27 mouse cellular contexts compared by ENCODE assay signal in genomic region chr17:25709994-25710393, GRCm38 (mm10). TPM values are rescaled to one million over a fixed set of nuclear protein-coding genes. Genes with fewer than 3 reads are reported as not detected.
DNase-seq lines count a peak whose midpoint lies in the region; ATAC-seq and TF ChIP-seq lines count a peak whose summit lies in the region.
"Had no signal": no experiment of that assay in that cellular context is flagged by ENCODE, and none has a peak within 500 bp of the region (broad histone marks: within the 10 kb centered on the region; RNA-seq: fewer than 3 reads in every experiment).

No protein-coding gene starts in this region.

- 93% methylated on average over 2 of the region's 2 CpGs for WGBS in midbrain, embryonic 11.5 days
- whole genome bisulfite sequencing in midbrain, postnatal 0 days: 97% methylated on average over 2 of the region's 2 CpGs

- no peak for TF ChIP-seq CTCF in midbrain, postnatal 0 days (IDR thresholded peaks at IDR 0.05)

- H3K27ac ChIP-seq in midbrain, embryonic 11.5 days (ENCODE audit: low read depth, low read length): no peak overlapping the region
- no peak overlapping the region for H3K27ac ChIP-seq in midbrain, postnatal 0 days (ENCODE audit: low read depth, low read length)
- H3K27ac ChIP-seq: embryonic facial prominence, embryonic 13.5 days; embryonic facial prominence, embryonic 15.5 days; forebrain, embryonic 10.5 days; forebrain, embryonic 13.5 days; forebrain, embryonic 15.5 days had no signal

- no peaks in the 10 kb centered on the region for H3K27me3 ChIP-seq in midbrain, embryonic 11.5 days (ENCODE audit: control insufficient read depth, insufficient read depth, low read length)
- no peaks in the 10 kb centered on the region for H3K27me3 ChIP-seq in midbrain, postnatal 0 days (ENCODE audit: insufficient read depth, low read length)

- no peaks in the 10 kb centered on the region for H3K36me3 ChIP-seq in midbrain, embryonic 11.5 days (ENCODE audit: control insufficient read depth, insufficient read depth, low read length)
- H3K36me3 ChIP-seq in midbrain, postnatal 0 days (ENCODE audit: insufficient read depth, low read length): no peaks in the 10 kb centered on the region
- H3K36me3 ChIP-seq: embryonic facial prominence, embryonic 13.5 days; embryonic facial prominence, embryonic 15.5 days; forebrain, embryonic 10.5 days; forebrain, embryonic 15.5 days had no signal

- no peak overlapping the region for H3K9ac ChIP-seq in midbrain, embryonic 11.5 days (ENCODE audit: low read length)
- H3K9ac ChIP-seq in midbrain, postnatal 0 days (replicated peaks; ENCODE audit: low read length, poor library complexity, severe bottlenecking): no peak overlapping the region
- H3K9ac ChIP-seq: embryonic facial prominence, embryonic 13.5 days; embryonic facial prominence, embryonic 15.5 days; forebrain, embryonic 13.5 days; forebrain, embryonic 15.5 days had no signal

- no peak overlapping the region for H3K4me2 ChIP-seq in midbrain, embryonic 11.5 days
- H3K4me2 ChIP-seq in midbrain, postnatal 0 days (ENCODE audit: low read depth, low read length, poor library complexity, severe bottlenecking): no peak overlapping the region
- H3K4me2 ChIP-seq: embryonic facial prominence, embryonic 13.5 days; embryonic facial prominence, embryonic 15.5 days; forebrain, embryonic 13.5 days; forebrain, embryonic 15.5 days had no signal

- H3K4me3 ChIP-seq in midbrain, embryonic 11.5 days (ENCODE audit: low read depth, low read length): no peak overlapping the region
- no peak overlapping the region for H3K4me3 ChIP-seq in midbrain, postnatal 0 days (ENCODE audit: low read depth, low read length)
- H3K4me3 ChIP-seq: embryonic facial prominence, embryonic 13.5 days; embryonic facial prominence, embryonic 15.5 days; forebrain, embryonic 10.5 days; forebrain, embryonic 13.5 days; forebrain, embryonic 15.5 days had no signal

- H3K4me1 ChIP-seq in midbrain, embryonic 11.5 days (ENCODE audit: control insufficient read depth, insufficient read depth, low read length): no peaks in the 10 kb centered on the region
- no peaks in the 10 kb centered on the region for H3K4me1 ChIP-seq in midbrain, postnatal 0 days (ENCODE audit: insufficient read depth, low read length)
- H3K4me1 ChIP-seq: embryonic facial prominence, embryonic 13.5 days; embryonic facial prominence, embryonic 15.5 days; forebrain, embryonic 10.5 days; forebrain, embryonic 13.5 days; forebrain, embryonic 15.5 days had no signal

- H3K9me3 ChIP-seq in midbrain, embryonic 11.5 days (ENCODE audit: control insufficient read depth, low read length): no peaks in the 10 kb centered on the region
- no peaks in the 10 kb centered on the region for H3K9me3 ChIP-seq in midbrain, postnatal 0 days (ENCODE audit: low read length)
- H3K9me3 ChIP-seq: embryonic facial prominence, embryonic 13.5 days; embryonic facial prominence, embryonic 15.5 days; forebrain, embryonic 10.5 days; forebrain, embryonic 13.5 days; forebrain, embryonic 15.5 days had no signal

- peak; percentile 78 for DNase-seq in heart, adult 11 months
- DNase-seq in heart, postnatal 4 days: no peak
- DNase-seq in midbrain, embryonic 11.5 days (ENCODE audit: low spot score, missing footprints): peak; percentile 39
- no peak for DNase-seq in midbrain, postnatal 0 days (ENCODE audit: low spot score)
- no peak for DNase-seq in layer of hippocampus, postnatal 10 days (ENCODE audit: low spot score in 2 of 2)
- DNase-seq: adrenal gland, adult 2 months; adrenal gland, postnatal 10 days; adrenal gland, postnatal 25 days; cerebellum, adult 11 months; cerebellum, adult 18-20 months; cerebellum, adult 8-10 months; cerebellum, adult 9-11 months; cerebellum, postnatal 14 days; cerebellum, postnatal 36 days; embryo, embryonic 11 days had no signal

- ATAC-seq in midbrain, embryonic 11.5 days (ENCODE audit: low FRiP score): no peak
- ATAC-seq in midbrain, postnatal 0 days (ENCODE audit: low FRiP score): no peak
- ATAC-seq in erythroid progenitor cell, adult 5-6 weeks (replicated peaks; ENCODE audit: low FRiP score, poor library complexity, severe bottlenecking): peak; percentile 56
- ATAC-seq: forebrain, embryonic 13.5 days; forebrain, embryonic 15.5 days had no signal

RNA-seq across cellular contexts. Expression of gene Gng13, which starts 7.0 kb away (rescaled TPM):
- 1 to 10 TPM in 1 of 2 experiments, not detected in 1; 2.3 TPM for total RNA-seq in heart, postnatal 4 days (2021)
- 0.77 and 1.3 TPM in 2 replicates for polyA plus RNA-seq in midbrain, embryonic 11.5 days (2014; fragmentation: Nextera tagmentation; extraction: Ambion mirVana)
- total RNA-seq in midbrain, postnatal 0 days (2014; rRNA removed): 34.4 and 42.2 TPM in 2 replicates
- 21.0 and 25.8 TPM in 2 replicates for polyA plus RNA-seq in midbrain, postnatal 0 days (2015; fragmentation: Nextera tagmentation; extraction: Ambion mirVana)
- total RNA-seq in erythroid progenitor cell, adult 5-6 weeks (2015; ENCODE audit: low replicate concordance): not detected in 2 replicates
- total RNA-seq in erythroid progenitor cell, adult 5-6 weeks (2017; ENCODE audit: low replicate concordance): not detected in 2 replicates
- 10 to 100 TPM; 55.4 to 57.2 TPM for total RNA-seq in layer of hippocampus, postnatal 10 days (2021)
- total RNA-seq: adrenal gland, postnatal 25 days; common myeloid progenitor, adult 5-6 weeks had no signal
- polyA plus RNA-seq: adrenal gland, adult 2 months; C2C12 had no signal

RNA-seq across cellular contexts. Expression of gene Chtf18, which starts 17.2 kb away (rescaled TPM):
- 10 to 100 TPM; 12.6 to 13.6 TPM for total RNA-seq in heart, postnatal 4 days (2021)
- 15.0 and 17.3 TPM in 2 replicates for polyA plus RNA-seq in midbrain, embryonic 11.5 days (2014; fragmentation: Nextera tagmentation; extraction: Ambion mirVana)
- total RNA-seq in midbrain, postnatal 0 days (2014; rRNA removed): 3.4 and 5.8 TPM in 2 replicates
- polyA plus RNA-seq in midbrain, postnatal 0 days (2015; fragmentation: Nextera tagmentation; extraction: Ambion mirVana): 2.2 and 2.5 TPM in 2 replicates
- total RNA-seq in erythroid progenitor cell, adult 5-6 weeks (2015; ENCODE audit: low replicate concordance): 15.5 and 33.2 TPM in 2 replicates
- total RNA-seq in erythroid progenitor cell, adult 5-6 weeks (2017; ENCODE audit: low replicate concordance): 56.2 and 62.6 TPM in 2 replicates
- total RNA-seq in layer of hippocampus, postnatal 10 days (2021): 1 to 10 TPM; 2.6 to 3.6 TPM

RNA-seq across cellular contexts. Expression of gene Rpusd1, which starts 17.5 kb away (rescaled TPM):
- total RNA-seq in heart, postnatal 4 days (2021): 1 to 10 TPM; 5.4 to 6.6 TPM
- 16.0 and 19.8 TPM in 2 replicates for polyA plus RNA-seq in midbrain, embryonic 11.5 days (2014; fragmentation: Nextera tagmentation; extraction: Ambion mirVana)
- total RNA-seq in midbrain, postnatal 0 days (2014; rRNA removed): 8.0 and 10.5 TPM in 2 replicates
- 26.7 and 33.3 TPM in 2 replicates for polyA plus RNA-seq in midbrain, postnatal 0 days (2015; fragmentation: Nextera tagmentation; extraction: Ambion mirVana)
- total RNA-seq in erythroid progenitor cell, adult 5-6 weeks (2015; ENCODE audit: low replicate concordance): 1.1 and 2.1 TPM in 2 replicates
- 0.26 and 3.7 TPM in 2 replicates for total RNA-seq in erythroid progenitor cell, adult 5-6 weeks (2017; ENCODE audit: low replicate concordance)
- 10 to 100 TPM; 27.0 to 30.0 TPM for total RNA-seq in layer of hippocampus, postnatal 10 days (2021)

RNA-seq across cellular contexts. Expression of gene Mslnl, which starts 25.8 kb away (rescaled TPM):
- total RNA-seq in heart, postnatal 4 days (2021): not detected
- polyA plus RNA-seq in midbrain, embryonic 11.5 days (2014; fragmentation: Nextera tagmentation; extraction: Ambion mirVana): not detected in 2 replicates
- total RNA-seq in midbrain, postnatal 0 days (2014; rRNA removed): not detected in 2 replicates
- polyA plus RNA-seq in midbrain, postnatal 0 days (2015; fragmentation: Nextera tagmentation; extraction: Ambion mirVana): not detected in 2 replicates
- total RNA-seq in erythroid progenitor cell, adult 5-6 weeks (2015; ENCODE audit: low replicate concordance): not detected in 2 replicates
- total RNA-seq in erythroid progenitor cell, adult 5-6 weeks (2017; ENCODE audit: low replicate concordance): not detected in 2 replicates
- not detected for total RNA-seq in layer of hippocampus, postnatal 10 days (2021)
- total RNA-seq: adrenal gland, adult 2 months; adrenal gland, postnatal 10 days; adrenal gland, postnatal 25 days; adrenal gland, postnatal 4 days; common myeloid progenitor, adult 5-6 weeks had no signal
- polyA plus RNA-seq: brain, embryonic 14.5 days; C2C12; embryonic facial prominence, embryonic 13.5 days; forebrain, embryonic 10.5 days; forebrain, embryonic 13.5 days; forebrain, embryonic 15.5 days had no signal

RNA-seq across cellular contexts. Expression of gene Msln, which starts 44.2 kb away (rescaled TPM):
- total RNA-seq in heart, postnatal 4 days (2021): 10 to 100 TPM; 38.4 to 43.3 TPM
- not detected in 2 replicates for polyA plus RNA-seq in midbrain, embryonic 11.5 days (2014; fragmentation: Nextera tagmentation; extraction: Ambion mirVana)
- 0.52 and 1.6 TPM in 2 replicates for total RNA-seq in midbrain, postnatal 0 days (2014; rRNA removed)
- polyA plus RNA-seq in midbrain, postnatal 0 days (2015; fragmentation: Nextera tagmentation; extraction: Ambion mirVana): 2.2 and 3.6 TPM in 2 replicates
- not detected in 2 replicates for total RNA-seq in erythroid progenitor cell, adult 5-6 weeks (2015; ENCODE audit: low replicate concordance)
- total RNA-seq in erythroid progenitor cell, adult 5-6 weeks (2017; ENCODE audit: low replicate concordance): not detected in 2 replicates
- 1 to 10 TPM; 1.8 to 2.6 TPM for total RNA-seq in layer of hippocampus, postnatal 10 days (2021)
- total RNA-seq: common myeloid progenitor, adult 5-6 weeks; MEL had no signal
- polyA plus RNA-seq: embryonic facial prominence, embryonic 11.5 days; forebrain, embryonic 10.5 days had no signal

Comparison
In these comparisons a context has a peak if more than half of its experiments do, and no peak if none do; other contexts are left out.
1. DNase-seq: peak in heart, adult 11 months (single experiment) and midbrain, embryonic 11.5 days (single experiment); none in heart, postnatal 4 days (single experiment), midbrain, postnatal 0 days (single experiment) and layer of hippocampus, postnatal 10 days (0 of 2).
2. RNA of gene Gng13, which starts 7.0 kb away (total RNA-seq): 55.4 to 57.2 TPM in layer of hippocampus, postnatal 10 days and 34.4 to 42.2 TPM in midbrain, postnatal 0 days; 2.3 TPM in heart, postnatal 4 days and not detected in erythroid progenitor cell, adult 5-6 weeks; every median in the first group is over 10 times any median in the second.